Mouse (Mus musculus) heart, adult 8-10 months (tissue): ENCODE measurements around the gene 1700109H08Rik. TPM values are rescaled to one million over a fixed set of nuclear protein-coding genes. Genes with fewer than 3 reads are reported as not detected.
"Not testable (repeated sequence)": the region's sequence is repeated elsewhere in the genome, so short reads cannot be mapped to it uniquely, and the experiment has no call there.

Source experiments
- DNase-seq: peaks from one replicate; pipeline ENCODE4 v3.0.0; 2022; ENCODE audit warnings: low spot score
- total RNA-seq, 4 experiments: library from RNA; stranded (reverse); gene quantifications; 2 replicates each; pipeline ENCODE4 v1.2.4; 2022

The 1700109H08Rik gene
- 1 to 10 TPM; 1.0 to 2.6 (median 2.1) TPM for total RNA-seq

- DNase-seq = no peak
Observed at GRCm38 (mm10) chr5:3571266-3571665, at the start of gene 1700109H08Rik. Gene 1700109H08Rik, plus strand, starts transcription at chr5:3571566.

GRCm38 (mm10) chr5:3521741-3522140 lies 49.6 kb upstream of the 1700109H08Rik start:
- DNase-seq = no peak

GRCm38 (mm10) chr5:3522826-3523225 lies 48.5 kb upstream of the 1700109H08Rik start:
- DNase-seq = no peak

GRCm38 (mm10) chr5:3527041-3527691 lies 44.2 kb upstream of the 1700109H08Rik start:
- DNase-seq = no peak

- no peak for DNase-seq
Observed at GRCm38 (mm10) chr5:3529585-3530189, 41.7 kb upstream of the 1700109H08Rik start.

- not testable (repeated sequence) for DNase-seq
Observed at GRCm38 (mm10) chr5:3532048-3532447, 39.3 kb upstream of the 1700109H08Rik start.

GRCm38 (mm10) chr5:3536592-3537212 lies 34.7 kb upstream of the 1700109H08Rik start:
- no peak for DNase-seq

- no peak for DNase-seq
Observed at GRCm38 (mm10) chr5:3538505-3539472, 32.6 kb upstream of the 1700109H08Rik start.

- no peak for DNase-seq
Observed at GRCm38 (mm10) chr5:3541871-3542270, 29.5 kb upstream of the 1700109H08Rik start.

- DNase-seq = peak; percentile 93
Observed at GRCm38 (mm10) chr5:3543629-3544479, 27.5 kb upstream of the 1700109H08Rik start, which contains the start of gene Fam133b. Gene Fam133b, plus strand, starts transcription at chr5:3543833.

- no peak for DNase-seq
Observed at GRCm38 (mm10) chr5:3544480-3544769, 26.9 kb upstream of the 1700109H08Rik start.

GRCm38 (mm10) chr5:3546226-3546625 lies 25.1 kb upstream of the 1700109H08Rik start:
- no peak for DNase-seq

- DNase-seq = no peak
Observed at GRCm38 (mm10) chr5:3551481-3551880, 19.9 kb upstream of the 1700109H08Rik start.

- DNase-seq = no peak
Observed at GRCm38 (mm10) chr5:3554198-3554597, 17.2 kb upstream of the 1700109H08Rik start.

- DNase-seq = no peak
Observed at GRCm38 (mm10) chr5:3574825-3575224, 3.5 kb downstream of the 1700109H08Rik start.

- DNase-seq = no peak
Observed at GRCm38 (mm10) chr5:3577939-3578338, 6.6 kb downstream of the 1700109H08Rik start.

GRCm38 (mm10) chr5:3579066-3579465 lies 7.7 kb downstream of the 1700109H08Rik start:
- DNase-seq = no peak

- DNase-seq = peak; percentile 95
Observed at GRCm38 (mm10) chr5:3595693-3596398, 24.5 kb downstream of the 1700109H08Rik start, which contains the start of gene Pex1. Gene Pex1, plus strand, starts transcription at chr5:3596066.

- peak; percentile 72 for DNase-seq
Observed at GRCm38 (mm10) chr5:3596399-3596766, 25.0 kb downstream of the 1700109H08Rik start, which contains the start of gene Rbm48. Gene Rbm48, minus strand, starts transcription at chr5:3596585.

GRCm38 (mm10) chr5:3597171-3597570 lies 25.8 kb downstream of the 1700109H08Rik start:
- no peak for DNase-seq
